Mouse (Mus musculus) embryo, embryonic 11.5 days (tissue): ENCODE measurements at regions not wholly inside any gene's neighbourhood (a gene's known extent, or its start where the extent isn't known, plus 50 kb on each side); places are given as distances from the start of the nearest gene placed in this dataset.
"Not testable (repeated sequence)": the region's sequence is repeated elsewhere in the genome, so short reads cannot be mapped to it uniquely, and the experiment has no call there.

Source experiments
- DNase-seq: peaks from one replicate; pipeline ENCODE4 v3.0.0-alpha.2; 2012; ENCODE audit warnings: low read depth, low spot score

DNA sequence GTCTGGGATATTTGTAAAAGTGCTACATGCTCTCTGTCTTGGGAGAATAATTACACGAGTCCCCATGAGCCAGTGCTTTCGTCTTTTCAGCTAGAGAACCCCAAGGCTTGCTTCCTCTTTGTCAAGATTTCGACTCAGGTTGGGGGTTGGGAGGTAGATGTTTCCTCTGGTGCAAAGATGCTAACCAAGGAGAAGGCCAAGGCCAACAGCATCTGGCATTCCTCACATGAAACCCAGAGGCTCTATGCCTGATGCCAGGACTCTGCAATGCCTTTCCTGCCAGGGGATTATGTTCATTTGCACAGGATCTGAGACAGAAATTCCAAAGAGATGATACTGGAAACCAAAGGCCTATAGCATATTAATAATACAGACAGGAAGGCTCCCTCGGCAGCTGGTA is 198.2 kb upstream of the Six2 start:
- DNase-seq, result no peak

DNA sequence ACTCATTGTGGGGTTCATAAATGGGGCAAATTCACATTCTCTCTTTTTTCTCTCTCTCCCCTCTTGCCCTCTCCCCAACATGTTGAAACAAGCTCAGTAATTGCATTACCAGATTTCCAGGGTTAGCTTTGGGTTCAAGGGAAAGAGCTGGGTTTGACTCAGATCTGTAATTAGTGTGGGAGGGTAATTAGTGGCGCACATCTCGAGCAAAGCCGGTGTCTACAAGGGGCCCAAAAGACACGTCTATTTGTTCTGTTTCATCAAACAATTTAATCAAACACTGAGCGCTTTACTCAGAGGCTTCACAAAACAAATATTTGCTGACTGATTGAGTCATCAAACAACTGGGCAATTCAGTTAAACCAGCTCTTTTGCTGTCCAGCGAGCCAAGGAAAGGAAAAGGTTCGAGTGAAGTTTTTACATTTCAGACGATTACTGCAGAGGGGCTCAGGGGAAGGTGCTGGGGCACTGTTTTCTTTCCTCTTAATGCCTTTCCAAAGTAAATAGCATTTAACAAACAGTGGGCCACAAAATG is 193.6 kb upstream of the Six2 start:
- no peak for DNase-seq

DNA sequence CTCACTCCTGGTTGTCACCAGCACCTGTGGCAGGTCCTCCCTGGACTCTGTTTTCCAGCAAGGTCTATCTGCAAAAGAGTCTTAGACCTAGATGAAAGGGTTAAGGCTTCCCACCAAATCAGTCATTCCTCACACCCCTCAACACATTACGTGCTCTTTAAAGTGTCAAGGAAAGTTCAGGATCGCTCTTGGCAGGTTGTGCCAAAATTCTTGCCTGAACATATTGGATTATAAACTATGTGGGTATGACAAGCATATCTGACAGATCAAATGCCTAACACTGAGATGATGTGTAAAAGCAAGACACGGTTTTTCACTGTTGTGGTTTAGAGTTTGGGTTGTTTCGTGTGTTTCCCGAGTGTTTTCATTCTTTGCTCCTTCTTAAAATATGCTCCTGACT is 193.0 kb upstream of the Six2 start:
- no peak for DNase-seq

DNA sequence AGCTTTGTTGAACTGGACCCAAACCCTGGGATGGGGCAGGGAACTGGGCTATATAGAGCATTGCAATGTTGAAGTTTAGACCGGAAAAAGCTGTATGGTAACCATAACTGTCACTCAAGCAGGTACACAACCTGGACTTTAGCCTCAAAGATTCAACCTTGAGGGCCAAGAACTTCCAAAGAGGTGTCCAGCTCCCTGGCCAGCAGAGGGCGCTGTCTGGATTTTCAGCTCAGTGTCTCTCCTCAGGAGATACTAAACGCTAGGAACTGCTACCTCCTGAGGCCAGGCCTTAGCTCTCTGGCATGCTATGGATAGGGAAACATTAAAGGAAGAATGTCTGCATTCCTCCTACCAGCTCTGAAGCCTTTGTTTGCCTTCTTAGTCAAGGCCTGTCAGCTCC is 189.4 kb upstream of the Six2 start:
- DNase-seq, result no peak

DNA sequence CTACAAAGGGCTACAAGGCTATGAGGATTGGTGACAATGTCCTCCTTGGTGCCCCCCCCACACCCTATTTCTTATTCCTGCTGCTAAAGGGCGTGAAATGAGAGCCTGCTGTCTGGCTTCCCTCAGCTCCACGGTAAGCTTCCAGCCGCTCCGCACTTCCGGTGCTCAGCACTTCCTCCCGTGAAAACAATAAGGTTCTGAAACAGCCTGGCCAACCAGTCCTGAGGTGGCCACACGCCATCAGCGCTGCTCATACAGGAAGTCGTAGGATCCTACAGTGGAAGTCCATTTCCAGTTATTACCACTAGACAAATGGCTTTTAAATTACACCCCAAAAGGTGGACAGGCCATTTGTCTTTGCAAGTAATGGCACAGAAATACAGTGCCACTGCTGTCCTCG is 188.8 kb upstream of the Six2 start:
- no peak for DNase-seq

DNA sequence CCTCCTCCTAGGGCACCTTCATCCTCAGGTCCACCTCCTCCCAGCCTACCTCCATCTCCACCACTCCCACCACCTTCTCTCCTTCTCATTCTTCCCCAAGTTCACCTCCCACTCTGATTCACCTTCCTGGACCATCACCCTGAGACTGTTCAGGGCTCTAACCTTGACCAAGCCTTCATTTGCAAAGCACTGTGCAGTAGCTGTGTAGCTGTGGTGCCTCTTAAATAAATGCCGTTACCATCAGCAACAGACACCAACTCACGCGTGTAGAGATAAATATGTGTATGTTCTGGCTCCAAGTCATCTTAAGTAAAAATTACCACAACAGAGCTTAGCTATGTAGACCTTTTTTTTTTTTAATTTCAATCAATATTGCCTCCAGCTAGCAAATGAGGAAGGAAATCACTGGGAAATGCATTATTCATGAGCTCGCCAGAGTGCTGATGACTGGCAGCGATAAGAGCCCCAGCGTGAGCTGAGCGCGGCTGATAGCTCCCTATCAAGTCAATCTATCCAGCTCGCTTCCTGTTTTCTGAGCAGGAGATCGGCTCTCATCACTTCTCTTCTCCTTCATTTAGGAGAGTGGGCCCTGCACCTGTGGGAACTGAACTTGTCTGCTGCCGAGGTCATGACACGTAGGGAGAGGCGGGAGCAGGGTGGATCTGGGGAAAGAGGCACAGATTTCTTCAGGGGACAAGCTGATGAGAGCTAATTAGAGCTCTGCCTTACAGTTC is 185.9 kb upstream of the Six2 start:
- DNase-seq, result no peak

DNA sequence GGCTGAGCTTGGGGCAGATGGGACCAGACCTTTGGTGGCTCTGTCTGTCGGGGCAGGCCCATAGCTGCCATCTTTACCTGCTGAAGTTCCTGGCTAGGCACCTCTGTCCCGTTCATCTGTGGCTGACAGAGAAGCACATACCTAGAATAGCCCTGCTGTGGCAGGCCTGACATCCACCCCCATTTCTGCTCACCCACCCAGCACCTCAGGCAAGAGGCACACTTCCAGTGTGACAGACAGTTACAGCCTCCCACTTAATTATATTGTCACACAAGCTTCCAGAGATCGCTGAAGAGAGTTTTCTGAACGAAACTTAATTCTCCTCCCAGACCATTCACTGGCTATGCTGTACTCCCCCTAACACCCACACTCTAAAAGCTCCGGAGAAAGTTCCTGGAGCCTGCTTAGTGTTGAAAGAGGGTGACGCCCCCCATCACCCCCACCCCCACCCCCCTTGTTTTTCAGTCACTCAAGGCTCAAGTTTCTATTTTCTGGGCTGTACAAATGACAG is 184.9 kb upstream of the Six2 start:
- DNase-seq, result no peak

DNA sequence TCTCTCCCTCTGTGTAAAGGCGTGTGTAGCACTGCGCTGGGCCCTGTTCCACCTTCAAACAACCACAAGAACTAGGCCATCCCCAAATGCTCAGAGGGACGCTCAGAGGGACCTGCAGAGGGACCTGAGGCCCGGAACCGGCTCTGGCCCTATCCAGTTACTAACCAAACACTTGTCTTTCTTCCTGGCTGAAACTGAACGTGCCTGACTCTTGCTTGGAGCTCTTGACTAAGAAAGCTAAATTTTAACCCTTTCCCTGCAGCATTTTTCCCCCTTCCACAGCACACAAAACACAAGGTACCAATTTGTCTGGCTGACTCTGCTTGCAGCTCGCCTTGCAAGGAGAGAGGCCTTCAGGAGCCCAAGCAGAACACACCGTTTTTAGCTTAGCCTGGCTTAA is 182.3 kb upstream of the Six2 start:
- DNase-seq, result no peak

DNA sequence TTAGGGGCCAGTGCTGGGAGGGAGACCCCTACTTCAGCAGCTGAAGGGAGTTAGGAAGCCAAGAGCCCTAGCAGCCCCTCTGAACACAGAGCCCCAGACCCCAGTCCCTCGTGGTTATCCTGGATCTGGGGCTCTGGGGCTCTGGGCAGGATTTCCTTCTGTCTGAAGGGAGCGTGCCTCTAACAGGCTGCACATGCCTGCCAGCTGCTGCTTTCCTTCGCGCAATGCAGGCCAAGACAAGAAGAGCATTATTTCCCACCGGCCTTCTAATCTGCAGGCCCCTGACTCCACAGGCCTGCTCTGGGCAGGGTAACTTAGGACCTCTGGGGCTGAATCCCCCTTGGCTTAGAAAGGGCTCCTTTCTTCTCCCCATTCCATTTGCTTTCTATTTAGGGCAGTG is 181.1 kb upstream of the Six2 start:
- no peak for DNase-seq

DNA sequence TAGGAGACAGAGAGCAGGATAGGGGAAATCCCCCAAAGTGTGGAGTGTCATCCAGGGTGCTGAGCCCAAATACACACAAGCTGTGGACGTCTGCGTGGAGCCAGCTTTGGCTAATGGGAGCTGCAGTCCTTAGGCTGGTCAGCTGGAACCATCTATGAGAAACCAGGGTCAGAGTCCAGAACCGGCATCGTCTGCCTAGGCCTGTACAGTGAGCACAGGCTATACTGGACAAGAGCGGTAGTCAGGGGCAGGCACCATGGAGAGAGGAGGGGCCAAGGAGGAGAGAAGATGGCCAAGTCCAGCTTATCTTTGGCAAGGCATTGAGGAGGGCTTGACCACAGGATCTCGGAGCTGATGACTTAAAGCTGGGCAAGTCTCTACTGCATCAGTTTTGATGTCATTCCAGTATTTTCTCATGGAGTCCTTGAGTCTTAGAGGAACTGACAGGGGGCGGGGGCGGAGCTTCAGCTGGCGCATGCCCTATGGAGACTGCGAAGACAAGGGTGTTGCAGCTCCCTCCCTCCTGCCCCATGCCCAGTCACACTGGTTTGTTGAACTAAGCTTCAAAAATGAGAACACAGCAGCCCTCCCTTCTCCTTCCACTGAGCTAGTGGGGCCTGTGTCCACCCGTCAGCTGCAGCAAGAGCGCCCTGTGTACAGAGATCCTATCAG is 180.0 kb upstream of the Six2 start:
- DNase-seq, result no peak

DNA sequence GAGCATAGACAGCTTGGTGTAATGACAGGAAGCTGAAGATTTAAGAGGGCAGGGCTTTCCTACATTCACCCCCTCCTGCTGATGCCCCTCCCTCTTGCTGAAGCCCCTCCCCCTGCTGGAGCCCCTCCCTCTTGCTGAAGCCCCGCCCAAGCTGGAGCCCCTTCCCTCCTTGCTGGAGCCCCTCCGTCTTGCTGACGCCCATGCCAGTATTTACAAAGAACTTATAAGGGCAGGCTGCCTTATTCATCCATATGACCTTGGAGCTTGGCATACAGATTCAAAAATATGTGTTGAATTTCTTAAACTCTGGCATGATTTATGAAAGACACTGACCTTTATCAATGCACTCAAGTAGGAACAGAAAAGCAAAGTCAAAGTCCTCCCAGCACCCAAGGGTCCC is 178.5 kb upstream of the Six2 start:
- DNase-seq, result no peak

DNA sequence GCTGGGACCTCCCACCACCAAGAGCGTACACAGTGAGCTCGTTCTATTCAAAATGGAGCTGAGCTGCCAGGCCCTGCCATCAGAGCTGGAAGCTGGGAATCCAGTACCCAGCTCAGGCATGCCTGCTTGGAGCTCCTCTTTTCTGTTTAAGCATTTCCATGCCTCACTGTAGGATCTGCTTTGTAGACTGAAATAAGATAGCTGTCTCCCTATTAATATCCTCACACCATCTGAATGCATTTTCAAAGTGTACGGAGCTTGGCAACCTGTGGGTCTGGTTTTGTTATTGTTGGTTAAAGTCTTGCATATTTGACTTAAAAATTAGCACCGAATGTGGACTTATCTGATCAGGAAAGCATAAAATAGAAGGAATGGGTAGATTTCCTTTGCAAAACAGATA is 177.9 kb upstream of the Six2 start:
- DNase-seq, result no peak

DNA sequence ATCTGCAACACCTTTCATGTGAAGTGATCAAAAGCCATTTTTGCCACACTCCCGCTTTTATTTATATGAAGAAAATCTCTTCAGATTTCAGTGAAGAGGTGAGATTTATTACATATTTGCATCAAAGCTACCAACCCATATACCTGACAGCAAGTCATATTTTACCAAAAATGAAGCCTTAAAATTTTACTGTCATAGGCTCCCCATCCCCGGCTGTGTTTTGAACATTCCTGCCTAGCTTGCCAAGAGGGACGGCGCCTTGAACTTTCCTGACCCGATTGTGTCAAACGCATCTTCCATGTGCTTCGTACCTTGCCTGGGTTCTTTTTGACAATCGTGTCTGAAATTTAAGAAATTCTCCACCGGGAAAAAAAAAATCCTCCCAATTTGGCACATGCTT is 173.3 kb upstream of the Six2 start:
- no peak for DNase-seq

DNA sequence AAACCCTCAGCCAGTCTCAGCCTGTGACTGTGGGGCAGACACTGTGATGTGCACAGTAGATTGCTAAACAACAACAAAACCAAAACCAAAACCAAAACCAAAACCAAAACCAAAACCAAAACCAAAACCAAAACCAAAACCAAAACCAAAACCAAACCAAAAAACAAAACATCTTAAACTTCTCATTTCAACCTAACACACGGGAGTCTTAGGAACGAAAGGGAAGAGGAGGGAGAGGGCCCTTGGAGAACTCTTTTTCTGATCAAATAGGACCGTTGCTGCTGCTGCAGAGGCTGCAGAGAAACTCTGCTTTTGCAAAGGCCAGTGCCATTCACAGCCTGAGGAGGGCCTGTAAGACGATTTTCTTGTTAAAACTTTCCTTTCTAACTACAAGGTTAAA is 172.7 kb upstream of the Six2 start:
- no peak for DNase-seq

DNA sequence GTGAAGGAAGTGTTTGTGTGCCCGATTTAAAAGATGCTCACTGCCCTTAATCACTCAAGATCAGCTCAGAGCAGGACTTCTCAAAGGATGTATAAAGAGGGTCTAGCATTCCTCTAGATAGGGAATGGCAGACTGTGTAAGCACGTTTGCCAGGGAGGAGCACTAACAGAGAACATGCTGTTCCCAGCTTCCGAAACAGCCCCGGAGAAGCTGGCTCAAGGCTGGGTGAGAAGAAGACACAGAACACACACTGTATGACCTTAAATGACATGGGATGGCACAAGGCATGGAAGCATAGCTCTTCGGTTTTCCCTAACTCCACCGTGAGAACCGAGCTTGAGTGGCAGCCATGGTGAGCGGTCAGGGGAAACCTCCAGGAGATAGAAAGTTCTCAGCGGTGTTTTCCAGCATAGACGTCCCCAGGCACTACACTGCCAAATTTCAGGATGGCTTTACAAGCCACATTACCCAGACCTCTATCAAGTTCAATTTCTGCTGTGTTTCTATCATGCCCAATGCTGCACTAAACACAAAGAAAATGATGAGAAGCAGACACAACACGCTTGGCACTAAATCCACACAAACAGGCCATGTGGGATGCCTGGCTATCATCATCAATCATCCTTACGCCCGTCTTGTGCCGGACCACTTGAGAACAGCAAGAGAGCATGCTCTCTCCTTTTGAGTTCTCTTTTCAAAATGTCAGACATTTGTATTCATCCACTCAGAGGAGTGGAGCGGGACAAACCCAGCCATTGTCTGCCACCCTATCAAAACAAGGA is 172.0 kb upstream of the Six2 start:
- DNase-seq, result no peak

DNA sequence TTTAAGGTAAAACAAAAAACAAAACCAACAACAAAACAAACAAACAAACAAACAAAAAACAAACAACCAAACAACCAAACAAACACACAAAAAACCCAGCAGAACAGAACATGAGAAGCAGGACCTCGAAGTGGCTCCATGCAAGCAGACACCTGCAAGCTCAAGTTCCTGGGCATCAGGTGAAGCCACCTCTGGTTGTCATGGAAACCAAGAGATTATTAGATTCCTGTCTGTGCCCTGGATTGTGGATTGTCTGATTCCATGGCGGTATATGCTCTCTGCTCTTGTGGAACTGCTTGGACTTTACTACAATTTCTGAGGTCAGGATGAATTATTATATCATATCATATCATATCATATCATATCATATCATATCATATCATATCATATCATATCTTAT is 170.4 kb upstream of the Six2 start:
- no peak for DNase-seq

DNA sequence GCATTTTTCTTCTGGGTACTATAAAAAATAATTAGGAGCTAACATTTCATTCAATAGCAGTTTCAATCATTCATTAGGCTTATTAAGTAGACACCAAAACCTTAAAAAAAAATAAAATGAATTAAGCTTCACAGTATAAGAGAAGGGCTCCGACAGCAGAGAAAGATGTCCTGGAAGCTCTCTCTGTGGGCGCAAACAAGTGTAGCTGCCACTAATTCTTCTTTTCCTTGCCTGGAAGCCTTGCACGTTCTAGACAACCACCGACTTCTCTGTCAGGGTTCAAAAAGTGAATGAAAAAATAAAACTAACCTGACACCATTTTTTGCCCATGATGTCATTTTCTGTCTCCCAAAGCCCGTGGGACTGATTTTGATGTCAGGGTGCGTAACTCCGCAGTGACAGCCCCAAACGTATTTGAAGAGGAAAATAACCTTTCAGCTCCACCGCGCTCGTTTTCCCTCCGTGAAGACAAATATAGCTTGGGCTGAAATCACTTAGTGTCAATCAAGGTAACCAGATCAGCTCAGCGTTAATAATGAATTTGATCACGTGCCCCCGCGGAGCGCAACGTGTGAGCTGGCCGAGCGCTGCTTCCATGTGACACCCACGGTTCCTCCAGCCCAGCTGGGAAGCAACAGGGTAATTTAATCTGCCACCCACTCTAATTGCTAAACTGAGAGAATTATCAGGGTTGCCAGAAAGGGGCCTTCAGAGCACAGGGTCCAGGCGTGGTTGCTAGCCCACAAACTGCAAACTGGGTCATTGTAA is 169.8 kb upstream of the Six2 start:
- no peak for DNase-seq

DNA sequence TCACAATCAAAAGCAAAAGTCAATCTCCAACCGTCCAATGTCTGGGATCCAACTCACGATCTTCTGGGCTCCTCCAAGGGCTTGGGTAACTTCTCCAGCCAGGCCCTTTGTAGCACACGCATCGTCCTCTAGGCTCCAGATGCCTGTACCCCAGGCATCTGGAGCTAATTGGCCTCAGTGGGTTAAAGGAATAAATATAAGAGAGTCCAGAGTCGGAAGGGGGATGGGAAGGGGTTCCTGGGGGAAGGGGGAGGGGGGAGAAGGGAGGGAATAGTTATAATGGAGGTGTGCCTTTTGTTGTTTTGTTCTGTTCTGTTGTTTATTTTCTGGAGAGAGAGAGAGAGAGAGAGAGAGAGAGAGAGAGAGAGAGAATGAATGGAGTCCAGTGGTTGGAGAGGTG is 168.8 kb upstream of the Six2 start:
- not testable (repeated sequence) for DNase-seq

DNA sequence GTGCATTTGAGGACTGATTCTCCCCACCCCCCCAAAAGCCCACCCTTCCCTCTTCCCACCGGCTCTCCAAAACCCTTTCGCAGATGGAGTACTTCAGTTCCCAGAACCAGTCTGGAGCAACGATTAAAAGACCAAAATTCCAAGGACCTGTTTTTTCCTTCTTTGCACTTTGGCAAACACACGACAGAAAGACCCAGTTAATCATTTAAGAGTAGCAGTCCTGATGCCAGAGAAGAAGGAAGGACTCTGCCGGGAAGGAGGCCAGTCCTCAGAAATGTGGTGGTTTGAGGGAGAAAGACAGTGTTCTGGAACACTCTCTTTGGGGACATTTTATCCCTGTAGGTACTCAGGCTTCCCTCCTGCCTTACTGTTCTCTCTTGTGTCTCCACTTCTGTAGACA is 165.1 kb upstream of the Six2 start:
- no peak for DNase-seq

DNA sequence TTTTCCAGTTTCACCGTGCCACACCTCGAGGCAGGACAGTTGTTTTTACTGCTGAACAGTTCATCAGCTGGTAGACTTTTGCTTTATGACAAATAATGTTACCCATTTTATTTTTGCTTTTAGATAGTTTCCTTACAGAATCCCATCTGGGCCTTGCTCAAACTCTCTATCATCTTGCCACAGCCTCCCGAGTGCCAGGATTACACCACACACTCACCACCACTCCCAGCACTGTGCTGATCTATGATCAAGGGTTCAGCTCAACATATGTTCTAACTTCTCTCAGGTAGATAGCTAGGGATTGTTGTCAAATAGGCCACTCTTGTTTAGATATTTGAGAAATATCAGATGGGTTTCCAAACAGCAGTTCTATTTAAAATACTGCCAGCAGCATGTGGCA is 160.5 kb upstream of the Six2 start:
- no peak for DNase-seq

DNA sequence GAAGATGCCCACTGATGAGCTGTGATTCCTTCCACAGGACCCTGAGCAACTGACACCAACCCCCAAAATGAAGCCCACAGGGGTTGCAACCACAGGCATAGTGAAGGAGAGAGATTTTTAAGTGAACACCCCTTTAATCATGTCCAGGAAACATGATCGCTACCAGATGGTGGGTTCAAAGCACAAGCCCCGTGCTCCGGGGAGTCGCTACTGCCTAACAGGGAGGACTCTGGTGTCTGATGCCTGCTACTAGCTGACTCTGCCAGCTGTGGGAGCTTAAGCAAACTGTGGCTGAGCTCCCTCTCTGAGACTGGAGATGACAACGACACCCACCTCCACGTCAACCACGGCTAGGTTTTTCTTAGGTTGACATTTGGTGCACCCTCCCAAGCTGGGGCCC is 159.7 kb upstream of the Six2 start:
- DNase-seq, result no peak

DNA sequence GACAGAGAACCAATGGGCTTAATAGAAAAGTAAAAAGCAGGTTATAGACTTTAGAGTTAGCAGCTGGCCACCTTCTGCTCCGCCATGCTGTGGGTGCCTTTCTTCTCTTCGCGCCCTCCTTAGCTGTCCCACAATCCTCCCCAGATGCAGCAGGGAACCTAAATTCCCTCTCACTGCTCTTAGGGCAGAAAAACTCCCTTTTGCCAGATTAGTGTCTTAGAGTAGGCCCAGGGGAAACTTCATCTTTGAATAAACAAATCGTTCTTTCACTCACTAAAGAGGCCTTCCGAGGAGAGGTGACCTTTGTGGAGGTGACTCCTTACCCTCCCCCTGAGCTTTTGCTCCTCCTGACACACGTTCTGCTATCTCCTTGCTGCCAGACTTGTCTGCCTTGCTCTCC is 157.0 kb upstream of the Six2 start:
- no peak for DNase-seq
